Mouse (Mus musculus) embryonic facial prominence, embryonic 10.5 days (tissue): ENCODE results near the gene Dgat2. TPM values are rescaled to one million over a fixed set of nuclear protein-coding genes. Genes with fewer than 3 reads are reported as not detected.

Experiments used
- DNase-seq: peaks from one replicate; pipeline ENCODE4 v3.0.0-alpha.2; 2017; ENCODE audit warnings: low spot score
- H3K27ac ChIP-seq: fragments of 300-500 bp; sonication (generic); replicated peaks from 2 replicates; pipeline ENCODE4 v1.5.1; 2016; ENCODE audit warnings: mild to moderate bottlenecking
- H3K27me3 ChIP-seq: fragments of 300-500 bp; sonication (generic); replicated peaks from 2 replicates; pipeline ENCODE4 v1.6.1; 2016; ENCODE audit warnings: low read depth, mild to moderate bottlenecking; ENCODE audit not compliant: poor library complexity, severe bottlenecking
- H3K36me3 ChIP-seq: fragments of 300-500 bp; sonication (generic); replicated peaks from 2 replicates; pipeline ENCODE4 v1.6.1; 2016; ENCODE audit warnings: mild to moderate bottlenecking, moderate library complexity
- H3K4me1 ChIP-seq: fragments of 300-500 bp; sonication (generic); 2 replicates; pipeline ENCODE4 v1.6.1; 2016
- H3K4me3 ChIP-seq: fragments of 300-500 bp; sonication (generic); 2 replicates; pipeline ENCODE4 v1.5.1; 2016; ENCODE audit warnings: mild to moderate bottlenecking, moderate library complexity
- H3K9me3 ChIP-seq: fragments of 300-500 bp; sonication (generic); 2 replicates; pipeline ENCODE4 v1.6.1; 2016; ENCODE audit warnings: mild to moderate bottlenecking
- WGBS: fragments of 180-500 bp; shearing (Covaris S2); methylation state at CpG from one replicate; pipeline ENCODE4 v1.1.7; 2016; 5-methylcytosine and 5-hydroxymethylcytosine counted together
- polyA plus RNA-seq: library from polyadenylated mRNA; unstranded; fragments of >200 nt; fragmentation: Nextera tagmentation; extraction: Ambion mirVana; gene quantifications from 2 replicates; pipeline ENCODE4 v1.2.1, GENCODE M21; 2016

Gene Dgat2
- polyA plus RNA-seq, 1 experiment from 2014 or later, result 16.4 TPM

DNA sequence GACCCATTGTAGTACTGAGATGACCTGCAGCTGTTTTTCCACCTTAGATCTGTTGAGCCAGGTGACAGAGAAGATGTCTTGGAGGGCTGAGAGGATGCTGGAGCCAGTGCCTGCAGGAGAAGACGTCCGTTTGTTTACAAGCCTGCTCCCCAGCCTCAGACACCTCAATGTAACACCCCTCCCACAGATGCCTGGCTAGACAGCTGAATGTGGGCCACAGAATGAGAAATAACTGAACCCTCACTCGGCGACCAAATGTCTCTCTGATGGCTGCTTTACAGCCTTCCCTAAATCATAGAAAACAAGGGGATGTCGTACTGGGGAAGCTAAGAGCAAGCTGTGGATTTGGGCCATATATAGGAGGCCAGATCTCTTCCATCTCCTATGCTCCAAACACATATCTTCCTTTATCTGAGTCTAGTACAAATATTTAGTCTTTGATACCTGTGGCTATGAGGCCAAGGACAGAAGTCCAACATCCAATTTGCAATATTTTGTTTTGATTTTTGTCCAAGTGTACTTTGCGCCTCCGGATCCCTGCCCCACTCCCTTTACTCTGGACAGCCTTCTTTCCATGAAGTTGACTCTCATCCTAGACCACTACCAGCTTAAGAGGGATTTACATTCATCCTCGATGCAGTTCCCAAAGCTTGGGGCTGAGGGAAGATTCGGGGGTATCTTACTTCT lies 12.7 kb downstream of the Dgat2 start:
- H3K9me3 ChIP-seq, result no peaks in the 10 kb centered on the region
- H3K4me1 ChIP-seq, result peaks cover 24% of the 10 kb centered on the region
- DNase-seq, result no peak
- 94% methylated on average over 9 of the region's 9 CpGs for WGBS
- H3K4me3 ChIP-seq, result no peak overlapping the region
- no peaks in the 10 kb centered on the region for H3K27me3 ChIP-seq
- no peak overlapping the region for H3K27ac ChIP-seq
- no peaks in the 10 kb centered on the region for H3K36me3 ChIP-seq

DNA sequence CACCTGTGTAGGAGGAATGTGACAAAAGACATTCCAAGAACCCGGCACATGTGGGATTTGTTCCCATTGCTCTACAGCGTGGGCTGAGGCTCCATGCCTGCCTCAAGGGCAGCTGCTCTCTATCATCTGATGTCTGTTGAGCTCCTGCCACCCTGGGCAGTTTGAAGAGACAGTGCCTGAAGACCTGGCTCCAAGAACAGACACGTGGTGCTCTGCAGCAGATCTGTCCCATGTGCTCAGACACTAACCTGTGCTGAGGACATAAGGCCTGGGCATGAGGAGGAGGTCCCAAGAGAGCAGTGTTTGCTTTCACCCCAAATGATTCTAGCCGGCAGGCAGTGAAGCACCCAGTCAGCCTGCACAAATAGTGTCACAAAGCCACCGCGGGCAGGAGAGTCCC lies 13.8 kb downstream of the Dgat2 start:
- H3K9me3 ChIP-seq, result no peaks in the 10 kb centered on the region
- no peak overlapping the region for H3K27ac ChIP-seq
- peaks cover 24% of the 10 kb centered on the region for H3K4me1 ChIP-seq
- WGBS, result 83% methylated on average over 6 of the region's 6 CpGs
- H3K4me3 ChIP-seq, result no peak overlapping the region
- no peak for DNase-seq
- H3K36me3 ChIP-seq, result no peaks in the 10 kb centered on the region
- no peaks in the 10 kb centered on the region for H3K27me3 ChIP-seq

DNA sequence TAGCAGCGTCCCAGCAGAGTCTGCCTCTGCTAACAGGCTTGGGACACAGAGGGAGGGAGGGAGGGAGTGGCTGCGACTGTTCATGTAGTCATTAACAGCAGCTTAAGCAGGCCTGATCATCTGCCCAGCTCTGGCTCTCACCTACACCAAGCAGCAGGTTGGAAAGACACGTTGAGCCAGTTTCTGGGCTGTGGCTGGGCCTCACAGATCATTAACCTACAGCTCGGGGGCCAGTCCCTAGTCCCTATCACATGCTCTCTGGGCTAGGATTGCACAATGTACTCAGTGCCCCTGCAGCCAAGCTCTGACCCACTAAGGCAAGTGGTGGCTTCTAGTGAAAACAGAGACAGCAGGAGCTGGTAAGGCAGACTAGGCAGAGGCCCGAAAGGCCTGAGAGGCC lies 14.6 kb downstream of the Dgat2 start:
- WGBS, result 56% methylated on average over 5 of the region's 5 CpGs
- H3K27me3 ChIP-seq, result no peaks in the 10 kb centered on the region
- no peaks in the 10 kb centered on the region for H3K36me3 ChIP-seq
- peak; percentile 27 for DNase-seq
- H3K9me3 ChIP-seq, result no peaks in the 10 kb centered on the region
- H3K27ac ChIP-seq, result no peak overlapping the region
- H3K4me3 ChIP-seq, result no peak overlapping the region
- peaks cover 24% of the 10 kb centered on the region for H3K4me1 ChIP-seq

DNA sequence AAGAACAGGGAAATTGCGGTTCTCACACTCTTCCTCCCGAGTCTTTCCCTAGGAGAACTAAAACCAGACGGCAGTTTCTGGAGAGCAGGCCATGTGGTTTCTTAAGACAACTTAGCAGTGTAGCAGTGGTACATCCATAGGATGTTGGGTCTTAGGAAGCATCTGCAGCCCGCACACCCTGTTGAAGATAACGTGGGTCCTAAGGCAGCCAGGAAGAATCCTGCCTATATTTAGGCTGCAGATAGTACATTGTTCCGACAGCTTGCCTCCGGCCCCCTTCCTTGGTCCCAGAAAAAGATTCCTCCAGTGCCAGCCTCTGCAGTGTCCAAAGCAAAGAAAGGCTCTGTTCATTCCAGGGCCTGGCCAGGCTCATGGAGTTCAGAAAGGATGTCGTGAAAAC lies 16.4 kb downstream of the Dgat2 start:
- H3K4me3 ChIP-seq, result no peak overlapping the region
- WGBS, result 83% methylated on average over 8 of the region's 8 CpGs
- H3K27me3 ChIP-seq, result no peaks in the 10 kb centered on the region
- no peaks in the 10 kb centered on the region for H3K9me3 ChIP-seq
- no peaks in the 10 kb centered on the region for H3K36me3 ChIP-seq
- peaks cover 25% of the 10 kb centered on the region for H3K4me1 ChIP-seq
- DNase-seq, result no peak
- H3K27ac ChIP-seq, result no peak overlapping the region

DNA sequence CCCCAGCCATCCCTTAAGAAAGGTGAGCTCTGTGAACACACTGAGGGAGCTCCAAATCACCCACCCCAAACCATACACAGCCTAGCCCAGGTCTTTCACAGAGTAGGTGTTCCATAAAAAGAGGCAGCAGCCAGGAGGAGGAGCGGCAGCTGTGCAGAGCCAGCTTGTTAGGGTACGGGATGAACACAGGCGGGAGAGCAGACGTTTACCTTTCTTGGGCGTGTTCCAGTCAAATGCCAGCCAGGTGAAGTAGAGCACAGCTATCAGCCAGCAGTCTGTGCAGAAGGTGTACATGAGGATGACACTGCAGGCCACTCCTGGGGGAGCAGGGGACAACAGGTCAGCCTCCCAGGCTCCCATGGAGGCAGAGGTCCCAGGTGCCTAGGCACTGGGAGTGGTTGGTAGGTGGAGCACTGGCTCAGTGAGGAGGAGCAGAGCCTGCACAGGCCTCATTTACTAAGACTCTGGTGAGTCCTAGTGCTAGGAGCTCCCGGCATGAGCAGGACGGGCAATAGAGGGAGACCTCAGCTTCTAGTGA lies 17.6 kb downstream of the Dgat2 start:
- peaks cover 34% of the 10 kb centered on the region for H3K4me1 ChIP-seq
- H3K4me3 ChIP-seq, result no peak overlapping the region
- no peak for DNase-seq
- 86% methylated on average over 7 of the region's 7 CpGs for WGBS
- H3K36me3 ChIP-seq, result no peaks in the 10 kb centered on the region
- no peaks in the 10 kb centered on the region for H3K9me3 ChIP-seq
- H3K27me3 ChIP-seq, result no peaks in the 10 kb centered on the region
- 0 out of 2 replicates have a peak overlapping the region, but pooled peaks have one; percentile 14 for H3K27ac ChIP-seq

DNA sequence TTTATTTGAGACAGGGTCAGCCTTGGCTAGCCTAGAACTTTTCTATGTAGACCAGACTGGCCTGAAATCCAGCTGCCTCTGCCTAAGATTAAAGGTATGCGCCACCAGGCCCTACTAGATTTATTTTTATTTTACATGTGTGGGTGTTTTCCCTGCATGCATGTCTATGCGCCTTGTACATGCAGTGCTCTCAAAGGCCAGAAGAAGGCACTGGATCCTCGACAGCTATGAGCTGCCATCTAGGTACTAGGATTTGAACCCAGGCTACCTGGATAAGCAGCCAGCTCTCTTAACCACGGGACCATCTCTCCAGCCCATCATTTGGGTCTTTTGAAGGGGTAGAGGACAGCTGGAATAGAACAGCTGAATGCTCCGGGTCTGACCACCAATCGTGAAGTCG lies 20.1 kb downstream of the Dgat2 start:
- H3K4me3 ChIP-seq, result no peak overlapping the region
- no peaks in the 10 kb centered on the region for H3K9me3 ChIP-seq
- H3K36me3 ChIP-seq, result 0 out of 2 replicates have a peak, but pooled peaks cover 3% of the 10 kb centered on the region
- no peak for DNase-seq
- H3K27me3 ChIP-seq, result no peaks in the 10 kb centered on the region
- no peak overlapping the region for H3K27ac ChIP-seq
- 90% methylated on average over 7 of the region's 7 CpGs for WGBS
- peaks cover 31% of the 10 kb centered on the region for H3K4me1 ChIP-seq

DNA sequence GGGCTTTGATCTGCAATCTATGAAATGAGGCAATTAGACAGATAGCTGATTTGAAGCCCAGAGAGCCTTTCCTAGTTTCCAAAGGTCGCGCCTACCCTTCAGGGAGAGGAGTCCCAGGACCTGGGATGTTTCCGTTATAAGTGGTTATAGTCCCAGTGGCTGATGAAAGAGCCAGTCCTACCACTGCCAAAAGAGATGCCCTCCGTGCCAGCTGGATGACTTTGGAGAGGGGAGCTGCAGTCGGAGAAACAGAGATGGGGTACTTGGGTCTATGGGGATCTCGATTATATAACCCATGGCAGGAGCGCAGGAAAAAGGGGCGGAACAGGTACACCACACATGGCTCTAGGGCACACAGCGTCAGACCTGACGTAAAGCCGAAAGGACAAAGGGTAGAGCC lies 20.6 kb downstream of the Dgat2 start:
- Histone ChIP-seq H3K4me3 (no peak overlapping the region), H3K36me3 (0 out of 2 replicates have a peak, but pooled peaks cover 3% of the 10 kb centered on the region), H3K27me3 (no peaks in the 10 kb centered on the region), H3K27ac (peak overlapping the region; percentile 27; the same call in 1 of the 2 replicates), H3K4me1 (peaks cover 31% of the 10 kb centered on the region), H3K9me3 (no peaks in the 10 kb centered on the region)
- no peak for DNase-seq
- 84% methylated on average over 11 of the region's 11 CpGs for WGBS

DNA sequence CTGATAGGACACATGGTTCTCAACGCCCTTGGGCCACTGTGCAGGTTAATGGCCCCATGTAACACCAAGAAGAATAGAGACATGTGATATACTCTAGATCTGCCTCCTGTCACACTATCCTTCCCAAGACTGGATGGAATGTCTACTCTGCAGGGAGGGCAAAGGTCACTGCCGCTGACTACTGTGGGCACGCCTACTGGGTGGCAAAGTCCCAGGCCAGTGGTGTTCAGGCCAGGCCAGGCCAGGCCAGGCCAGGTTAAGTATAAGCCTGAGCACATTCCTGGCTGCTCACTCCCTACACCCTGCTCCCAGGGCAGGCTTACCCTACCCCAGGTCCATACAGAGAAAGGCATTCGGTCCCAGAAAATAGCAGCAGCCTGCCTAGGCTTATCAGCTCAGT lies 21.0 kb downstream of the Dgat2 start:
- peak; percentile 38 for DNase-seq
- H3K27me3 ChIP-seq, result no peaks in the 10 kb centered on the region
- 0 out of 2 replicates have a peak, but pooled peaks cover 3% of the 10 kb centered on the region for H3K36me3 ChIP-seq
- 39% methylated on average over 4 of the region's 4 CpGs for WGBS
- H3K4me3 ChIP-seq, result no peak overlapping the region
- H3K4me1 ChIP-seq, result peaks cover 34% of the 10 kb centered on the region
- H3K9me3 ChIP-seq, result no peaks in the 10 kb centered on the region
- H3K27ac ChIP-seq, result peak overlapping the region; percentile 27; the same call in 1 of the 2 replicates

DNA sequence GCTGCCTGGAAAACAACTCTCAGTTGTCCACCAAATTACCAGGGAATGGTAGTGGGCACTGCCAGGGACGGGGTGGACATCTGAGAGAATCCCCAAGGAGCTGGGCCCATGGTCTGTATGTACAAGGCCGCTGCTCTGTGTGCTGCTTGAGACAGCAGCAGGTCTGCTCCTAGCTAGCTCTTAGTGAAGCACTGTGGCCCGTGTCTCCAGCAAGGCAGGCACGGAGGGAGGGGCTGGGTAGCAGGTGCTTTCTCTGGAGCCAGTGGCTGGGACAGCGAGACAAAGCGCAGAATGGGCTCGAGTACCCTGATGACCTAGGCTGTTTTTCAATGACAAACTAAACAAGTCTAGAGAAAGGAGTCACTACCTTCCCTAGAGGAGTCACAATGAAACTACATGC lies 21.5 kb downstream of the Dgat2 start:
- H3K27me3 ChIP-seq, result no peaks in the 10 kb centered on the region
- 79% methylated on average over 7 of the region's 7 CpGs for WGBS
- 0 out of 2 replicates have a peak, but pooled peaks cover 3% of the 10 kb centered on the region for H3K36me3 ChIP-seq
- H3K4me1 ChIP-seq, result peaks cover 36% of the 10 kb centered on the region
- no peaks in the 10 kb centered on the region for H3K9me3 ChIP-seq
- no peak overlapping the region for H3K4me3 ChIP-seq
- peak overlapping the region; percentile 44; the same call in 1 of the 2 replicates for H3K27ac ChIP-seq
- DNase-seq, result no peak

DNA sequence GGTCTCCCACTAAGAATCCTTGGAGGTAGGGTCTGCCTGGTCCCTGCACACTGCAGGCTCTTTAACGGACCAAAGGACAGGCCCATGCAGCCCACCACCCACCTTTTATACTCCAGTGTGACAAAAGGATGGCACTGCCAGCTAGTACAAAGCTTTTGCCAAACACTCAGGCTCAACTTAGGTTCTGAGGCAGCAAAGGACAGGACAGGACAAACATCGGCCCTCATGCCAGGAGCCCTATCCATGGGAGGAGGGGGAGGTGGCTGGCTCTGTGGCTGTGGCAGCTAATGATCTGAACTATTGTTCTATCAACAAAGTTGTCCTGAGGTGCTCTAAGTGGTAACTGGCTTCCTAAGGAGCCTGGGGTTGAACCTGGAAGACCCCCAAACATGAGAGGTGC lies 23.1 kb downstream of the Dgat2 start:
- no peak overlapping the region for H3K4me3 ChIP-seq
- WGBS, result 88% methylated on average over 2 of the region's 2 CpGs
- no peak overlapping the region for H3K27ac ChIP-seq
- H3K4me1 ChIP-seq, result peaks cover 46% of the 10 kb centered on the region
- H3K27me3 ChIP-seq, result no peaks in the 10 kb centered on the region
- no peak for DNase-seq
- no peaks in the 10 kb centered on the region for H3K9me3 ChIP-seq
- H3K36me3 ChIP-seq, result 0 out of 2 replicates have a peak, but pooled peaks cover 3% of the 10 kb centered on the region

DNA sequence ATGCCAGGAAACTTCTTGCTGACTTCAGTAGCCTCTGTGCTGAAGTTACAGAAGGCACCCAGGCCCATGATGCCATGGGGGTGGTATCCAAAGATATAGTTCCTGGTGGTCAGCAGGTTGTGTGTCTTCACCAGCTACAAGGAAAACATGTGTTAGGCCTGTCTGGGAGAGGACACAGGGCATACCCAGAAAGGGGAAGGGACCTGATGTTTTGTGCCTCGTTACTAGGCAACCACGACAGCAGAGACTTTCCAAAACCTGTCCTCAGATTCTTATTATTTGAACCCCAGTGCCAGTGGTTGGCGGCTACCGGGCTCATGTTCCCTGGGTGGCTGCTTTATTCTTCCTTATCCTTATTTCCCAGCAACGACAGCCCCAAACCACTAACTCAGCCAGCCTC lies 23.6 kb downstream of the Dgat2 start:
- DNase-seq, result no peak
- WGBS, result 82% methylated on average over 5 of the region's 5 CpGs
- no peak overlapping the region for H3K27ac ChIP-seq
- no peaks in the 10 kb centered on the region for H3K27me3 ChIP-seq
- peaks cover 48% of the 10 kb centered on the region for H3K4me1 ChIP-seq
- 0 out of 2 replicates have a peak, but pooled peaks cover 3% of the 10 kb centered on the region for H3K36me3 ChIP-seq
- H3K4me3 ChIP-seq, result no peak overlapping the region
- H3K9me3 ChIP-seq, result no peaks in the 10 kb centered on the region

DNA sequence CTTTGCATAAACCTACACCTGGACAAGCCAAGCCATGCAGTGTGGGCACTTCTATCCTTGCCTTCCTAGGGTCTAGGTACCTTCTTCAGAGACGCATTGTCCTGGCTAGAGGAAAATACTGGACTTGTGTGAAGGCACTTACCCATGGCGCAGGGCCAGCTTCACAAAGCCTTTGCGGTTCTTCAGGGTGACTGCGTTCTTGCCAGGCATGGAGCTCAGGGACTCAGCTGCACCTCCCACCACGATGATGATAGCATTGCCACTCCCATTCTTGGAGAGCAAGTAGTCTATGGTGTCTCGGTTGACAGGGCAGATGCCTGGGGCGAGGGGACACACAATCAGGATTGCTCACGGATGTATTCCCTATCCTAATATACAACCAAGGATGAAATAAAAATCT lies 24.5 kb downstream of the Dgat2 start:
- Histone ChIP-seq H3K36me3 (0 out of 2 replicates have a peak, but pooled peaks cover 3% of the 10 kb centered on the region), H3K4me3 (no peak overlapping the region), H3K27ac (no peak overlapping the region), H3K9me3 (no peaks in the 10 kb centered on the region), H3K4me1 (peaks cover 48% of the 10 kb centered on the region), H3K27me3 (no peaks in the 10 kb centered on the region)
- no peak for DNase-seq
- 89% methylated on average over 8 of the region's 8 CpGs for WGBS

DNA sequence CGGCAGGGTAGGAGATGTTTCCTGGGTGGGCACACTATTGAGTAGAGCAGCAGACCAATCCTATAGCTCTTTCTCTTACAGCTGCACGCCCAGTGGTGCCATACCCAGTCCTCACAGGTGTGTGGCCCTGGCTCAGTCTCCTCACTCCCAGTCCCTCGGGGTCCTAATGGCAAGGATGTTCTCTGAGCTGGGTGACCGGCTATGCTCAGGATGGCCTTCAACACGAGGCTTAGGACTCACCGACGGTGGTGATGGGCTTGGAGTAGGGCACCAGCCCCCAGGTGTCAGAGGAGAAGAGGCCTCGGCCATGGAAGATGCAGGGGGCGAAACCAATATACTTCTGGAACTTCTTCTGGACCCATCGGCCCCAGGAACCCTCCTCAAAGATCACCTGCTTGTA lies 25.8 kb downstream of the Dgat2 start:
- Histone ChIP-seq H3K9me3 (no peaks in the 10 kb centered on the region), H3K27me3 (no peaks in the 10 kb centered on the region), H3K4me1 (peaks cover 43% of the 10 kb centered on the region), H3K27ac (no peak overlapping the region), H3K36me3 (0 out of 2 replicates have a peak, but pooled peaks cover 3% of the 10 kb centered on the region), H3K4me3 (no peak overlapping the region)
- DNase-seq, result no peak
- 89% methylated on average over 10 of the region's 10 CpGs for WGBS
